Mouse (Mus musculus): Measurements from ENCODE around the gene B3gat3. TPM values are rescaled to one million over a fixed set of nuclear protein-coding genes. Genes with fewer than 3 reads are reported as not detected.
A peak's percentile ranks its signal among the peaks of the same experiment; 100 is the strongest.
"Not testable (repeated sequence)": the region's sequence is repeated elsewhere in the genome, so short reads cannot be mapped to it uniquely, and the experiment has no call there.

The B3gat3 gene
- polyA plus RNA-seq, 1 experiment from 2014 or later: 40.2 TPM

GRCm38 (mm10) chr19:8883616-8884015 lies 36.6 kb upstream of the B3gat3 start, which contains the start of the genes Lbhd1 and Gm49403:
TSS of gene Lbhd1 (plus strand) at chr19:8883732.
TSS of gene Gm49403 (plus strand) at chr19:8883930.
- Histone ChIP-seq H3K9me3 (ENCODE audit: control insufficient read depth, low read length) (no peaks in the 10 kb centered on the region), H3K9ac (ENCODE audit: low read length) (no peak within 1 kb of the TSS), H3K27ac (ENCODE audit: low read length) (no peak within 1 kb of the TSS), H3K36me3 (ENCODE audit: control insufficient read depth, insufficient read depth, low read length) (no peaks in the 10 kb centered on the region), H3K27me3 (ENCODE audit: control insufficient read depth, insufficient read depth, low read depth, low read length) (no peaks in the 10 kb centered on the region), H3K4me1 (replicated peaks; ENCODE audit: control insufficient read depth, insufficient read depth, low read length) (peaks cover 6% of the 10 kb centered on the region), H3K4me2 (ENCODE audit: low read depth, low read length) (no peak within 1 kb of the TSS), H3K4me3 (ENCODE audit: low read length) (no peak within 1 kb of the TSS)
- ATAC-seq (ENCODE audit: low read depth): no peak
- WGBS: 69% methylated on average over 3 of the region's 3 CpGs

DNA sequence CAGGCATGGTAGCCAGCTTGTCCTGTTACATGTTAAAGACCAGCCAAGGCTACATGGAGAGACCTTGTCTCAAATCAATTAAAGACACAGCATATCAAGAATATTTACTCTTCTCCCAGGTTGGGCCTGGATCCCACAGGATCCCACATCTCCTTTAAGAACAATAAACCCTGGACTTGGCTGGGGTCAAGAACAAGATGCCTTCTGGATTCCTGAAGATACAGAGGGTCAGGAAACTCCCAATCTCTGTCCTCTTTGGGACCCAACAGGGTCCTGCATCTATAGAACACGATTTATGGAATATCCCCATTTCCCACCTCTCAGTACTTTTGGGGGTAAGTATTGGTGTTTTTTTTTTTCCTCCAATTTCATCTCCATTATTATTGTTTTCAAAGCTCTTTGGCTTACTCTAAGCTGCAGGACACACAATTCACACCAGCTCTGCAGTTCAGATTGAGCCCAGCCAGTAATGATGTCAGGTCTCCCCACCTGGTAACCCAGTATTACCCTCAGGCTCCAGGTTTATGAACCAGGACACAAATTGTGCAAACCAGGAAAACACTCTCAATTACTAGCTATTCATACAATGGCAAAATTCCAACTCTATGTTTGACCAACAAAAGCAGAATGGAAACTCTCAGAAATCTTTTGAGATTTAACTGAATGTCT lies 33.1 kb upstream of the B3gat3 start:
- peaks cover 12% of the 10 kb centered on the region for H3K4me1 ChIP-seq (replicated peaks; ENCODE audit: control insufficient read depth, insufficient read depth, low read length)
- peak overlapping the region; percentile 79; the same call in 1 of the 2 replicates for H3K4me2 ChIP-seq (ENCODE audit: low read depth, low read length)
- H3K9ac ChIP-seq (ENCODE audit: low read length): peak overlapping the region; percentile 84
- H3K9me3 ChIP-seq (ENCODE audit: control insufficient read depth, low read length): no peaks in the 10 kb centered on the region
- no peaks in the 10 kb centered on the region for H3K27me3 ChIP-seq (ENCODE audit: control insufficient read depth, insufficient read depth, low read depth, low read length)
- H3K36me3 ChIP-seq (ENCODE audit: control insufficient read depth, insufficient read depth, low read length): peaks cover 8% of the 10 kb centered on the region; the same call in 1 of the 2 replicates
- peak overlapping the region; percentile 77 for H3K27ac ChIP-seq (ENCODE audit: low read length)
- H3K4me3 ChIP-seq (ENCODE audit: low read length): peak overlapping the region; percentile 76; the same call in 1 of the 2 replicates
- ATAC-seq (ENCODE audit: low read depth): no peak
- WGBS: 48% methylated on average over 1 of the region's 1 CpGs

DNA sequence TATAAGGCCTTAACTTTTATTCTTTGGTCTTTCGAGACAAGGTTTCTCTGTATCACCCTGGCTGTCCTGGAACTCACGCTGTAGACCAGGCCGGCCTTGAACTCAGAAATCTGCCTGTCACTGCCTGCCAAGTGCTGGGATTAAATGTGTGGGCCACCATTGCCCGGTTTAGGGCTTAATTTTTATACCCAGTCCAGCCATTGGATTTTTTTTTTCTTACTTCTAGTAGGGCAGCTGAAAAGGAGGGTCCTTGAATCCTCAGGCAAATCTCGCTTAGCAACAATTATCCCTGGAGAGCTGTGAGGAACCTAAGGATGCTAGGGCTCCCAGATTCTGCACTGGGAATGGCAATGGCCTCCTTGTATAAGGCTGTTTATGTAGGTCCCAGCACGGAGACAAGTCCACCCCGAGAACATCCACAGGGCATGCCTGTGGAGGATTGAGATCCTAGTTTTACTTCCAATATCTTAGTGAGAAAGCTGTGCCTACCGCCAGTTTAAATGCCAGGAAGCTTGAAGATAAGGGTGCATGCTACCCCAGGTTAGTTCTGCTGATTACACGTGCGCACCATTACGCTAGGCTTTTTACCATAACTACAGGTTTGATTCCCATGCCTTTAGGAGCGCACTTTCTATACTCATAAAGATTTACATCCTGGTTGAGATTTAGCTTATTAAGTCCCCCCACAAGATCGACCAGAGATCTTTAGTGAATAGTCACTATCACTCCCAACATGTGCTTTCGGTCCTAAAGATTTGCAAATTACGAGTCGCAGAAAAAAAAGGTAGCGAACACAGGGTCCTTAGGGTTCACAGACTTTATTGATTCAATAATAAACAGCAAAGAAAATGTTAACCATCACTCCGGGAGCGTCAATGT lies 32.4 kb upstream of the B3gat3 start:
- no peaks in the 10 kb centered on the region for H3K27me3 ChIP-seq (ENCODE audit: control insufficient read depth, insufficient read depth, low read depth, low read length)
- peaks cover 8% of the 10 kb centered on the region; the same call in 1 of the 2 replicates for H3K36me3 ChIP-seq (ENCODE audit: control insufficient read depth, insufficient read depth, low read length)
- H3K27ac ChIP-seq (ENCODE audit: low read length): peak overlapping the region; percentile 77
- ATAC-seq (ENCODE audit: low read depth): no peak
- H3K4me3 ChIP-seq (ENCODE audit: low read length): peak overlapping the region; percentile 76
- H3K4me1 ChIP-seq (replicated peaks; ENCODE audit: control insufficient read depth, insufficient read depth, low read length): peaks cover 12% of the 10 kb centered on the region
- WGBS: 10% methylated on average over 19 of the region's 19 CpGs
- H3K4me2 ChIP-seq (ENCODE audit: low read depth, low read length): peak overlapping the region; percentile 79
- H3K9ac ChIP-seq (ENCODE audit: low read length): peak overlapping the region; percentile 84
- H3K9me3 ChIP-seq (ENCODE audit: control insufficient read depth, low read length): no peaks in the 10 kb centered on the region

- Histone ChIP-seq H3K4me2 (ENCODE audit: low read depth, low read length) (peak within 1 kb of the TSS; percentile 79), H3K36me3 (ENCODE audit: control insufficient read depth, insufficient read depth, low read length) (peaks cover 8% of the 10 kb centered on the region; the same call in 1 of the 2 replicates), H3K27me3 (ENCODE audit: control insufficient read depth, insufficient read depth, low read depth, low read length) (no peaks in the 10 kb centered on the region), H3K4me1 (replicated peaks; ENCODE audit: control insufficient read depth, insufficient read depth, low read length) (peaks cover 16% of the 10 kb centered on the region), H3K9me3 (ENCODE audit: control insufficient read depth, low read length) (no peaks in the 10 kb centered on the region), H3K4me3 (ENCODE audit: low read length) (peak within 1 kb of the TSS; percentile 76), H3K27ac (ENCODE audit: low read length) (peak within 1 kb of the TSS; percentile 83), H3K9ac (ENCODE audit: low read length) (peak within 1 kb of the TSS; percentile 84)
- 1% methylated on average over 58 of the region's 58 CpGs for WGBS
- ATAC-seq (ENCODE audit: low read depth): peak; percentile 96
Measured at GRCm38 (mm10) chr19:8888511-8889385, 31.4 kb upstream of the B3gat3 start, which contains the start of the genes 1810009A15Rik and Gm49416. TSS of gene 1810009A15Rik (plus strand) at chr19:8888853. TSS of gene Gm49416 (plus strand) at chr19:8888926.

- Histone ChIP-seq H3K9me3 (ENCODE audit: control insufficient read depth, low read length) (no peaks in the 10 kb centered on the region), H3K27ac (ENCODE audit: low read length) (peak within 1 kb of the TSS; percentile 77), H3K27me3 (ENCODE audit: control insufficient read depth, insufficient read depth, low read depth, low read length) (no peaks in the 10 kb centered on the region), H3K4me2 (ENCODE audit: low read depth, low read length) (peak within 1 kb of the TSS; percentile 88), H3K9ac (ENCODE audit: low read length) (peak within 1 kb of the TSS; percentile 96), H3K4me1 (replicated peaks; ENCODE audit: control insufficient read depth, insufficient read depth, low read length) (peaks cover 21% of the 10 kb centered on the region), H3K4me3 (ENCODE audit: low read length) (peak within 1 kb of the TSS; percentile 82), H3K36me3 (ENCODE audit: control insufficient read depth, insufficient read depth, low read length) (peaks cover 11% of the 10 kb centered on the region)
- ATAC-seq (ENCODE audit: low read depth): peak; percentile 56
- 1% methylated on average over 54 of the region's 54 CpGs for WGBS
Measured at GRCm38 (mm10) chr19:8892829-8893766, 27.1 kb upstream of the B3gat3 start, which contains the start of gene Ints5. TSS of gene Ints5 (plus strand) at chr19:8893005.

DNA sequence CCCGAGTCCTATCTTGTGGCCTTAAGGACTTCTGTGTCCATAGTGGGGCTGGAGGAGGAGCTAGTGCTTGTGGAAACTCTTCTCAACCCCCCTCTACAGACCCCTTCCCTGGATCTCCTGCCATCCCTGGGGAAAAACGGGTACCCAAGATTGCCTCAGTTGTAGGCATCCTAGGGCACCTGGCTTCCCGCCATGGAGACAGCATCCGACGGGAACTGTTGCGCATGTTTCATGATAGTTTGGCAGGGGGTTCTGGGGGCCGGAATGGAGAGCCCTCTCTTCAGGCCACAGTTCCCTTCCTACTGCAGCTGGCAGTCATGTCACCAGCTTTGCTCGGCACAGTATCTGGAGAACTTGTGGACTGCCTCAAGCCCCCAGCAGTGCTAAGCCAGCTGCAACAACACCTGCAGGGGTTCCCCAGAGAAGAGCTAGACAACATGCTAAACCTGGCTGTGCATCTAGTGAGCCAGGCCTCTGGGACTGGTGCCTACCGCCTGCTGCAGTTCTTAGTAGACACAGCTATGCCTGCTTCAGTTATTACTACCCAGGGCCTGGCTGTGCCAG lies 24.7 kb upstream of the B3gat3 start:
- Histone ChIP-seq H3K9me3 (ENCODE audit: control insufficient read depth, low read length) (no peaks in the 10 kb centered on the region), H3K4me1 (replicated peaks; ENCODE audit: control insufficient read depth, insufficient read depth, low read length) (peaks cover 24% of the 10 kb centered on the region), H3K4me2 (ENCODE audit: low read depth, low read length) (no peak overlapping the region), H3K27ac (ENCODE audit: low read length) (no peak overlapping the region), H3K36me3 (ENCODE audit: control insufficient read depth, insufficient read depth, low read length) (peaks cover 11% of the 10 kb centered on the region), H3K27me3 (ENCODE audit: control insufficient read depth, insufficient read depth, low read depth, low read length) (no peaks in the 10 kb centered on the region), H3K9ac (ENCODE audit: low read length) (peak overlapping the region; percentile 22; the same call in 1 of the 2 replicates), H3K4me3 (ENCODE audit: low read length) (no peak overlapping the region)
- no peak for ATAC-seq (ENCODE audit: low read depth)
- 87% methylated on average over 9 of the region's 9 CpGs for whole genome bisulfite sequencing

DNA sequence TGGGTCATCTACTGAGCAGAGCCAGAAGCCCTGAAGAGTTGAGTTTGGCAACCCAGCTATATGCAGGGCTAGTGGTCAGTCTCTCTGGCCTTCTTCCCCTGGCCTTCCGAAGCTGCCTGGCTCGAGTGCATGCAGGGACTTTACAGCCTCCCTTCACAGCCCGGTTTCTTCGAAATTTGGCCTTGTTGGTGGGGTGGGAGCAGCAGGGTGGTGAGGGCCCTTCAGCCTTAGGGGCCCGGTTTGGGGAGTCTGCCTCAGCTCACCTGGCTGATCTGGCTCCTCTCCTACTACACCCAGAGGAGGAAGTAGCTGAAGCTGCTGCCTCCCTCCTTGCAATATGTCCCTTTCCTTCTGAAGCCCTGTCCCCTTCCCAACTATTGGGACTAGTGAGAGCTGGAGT lies 23.9 kb upstream of the B3gat3 start:
- not testable (repeated sequence) for ATAC-seq (ENCODE audit: low read depth); H3K4me3 ChIP-seq (ENCODE audit: low read length); H3K27ac ChIP-seq (ENCODE audit: low read length); H3K9ac ChIP-seq (ENCODE audit: low read length); H3K4me2 ChIP-seq (ENCODE audit: low read depth, low read length); H3K9me3 ChIP-seq (ENCODE audit: control insufficient read depth, low read length); H3K36me3 ChIP-seq (ENCODE audit: control insufficient read depth, insufficient read depth, low read length); H3K27me3 ChIP-seq (ENCODE audit: control insufficient read depth, insufficient read depth, low read depth, low read length)
- H3K4me1 ChIP-seq (replicated peaks; ENCODE audit: control insufficient read depth, insufficient read depth, low read length): peaks cover 24% of the 10 kb centered on the region
- WGBS: 86% methylated on average over 5 of the region's 5 CpGs

Data from lung, embryonic 16.5 days (tissue).